Mouse (Mus musculus) embryo, embryonic 11 days (tissue): Measurements from ENCODE around the gene Hagh.
A peak's percentile ranks its signal among the peaks of the same experiment; 100 is the strongest.

Source experiments
- DNase-seq: peaks from one replicate; pipeline ENCODE4 v3.0.0-alpha.2; 2015

Hagh gene

DNA sequence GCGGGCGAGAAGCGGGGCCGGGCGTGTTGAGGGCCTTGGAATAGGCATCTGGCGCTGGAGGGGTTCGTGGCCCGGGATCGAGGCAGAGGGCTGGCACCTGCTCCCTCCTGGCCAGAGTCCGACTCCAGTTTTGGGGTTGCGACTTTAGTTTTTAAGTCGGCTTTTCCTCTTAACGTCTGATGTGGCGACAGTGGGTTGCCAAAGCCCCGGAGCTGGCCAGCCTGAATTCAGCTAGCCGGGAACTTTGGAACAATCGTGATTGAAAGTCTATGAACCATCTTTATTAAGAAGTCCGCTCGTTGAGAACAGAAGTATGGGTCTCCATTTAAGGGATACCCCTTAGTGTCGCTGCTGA lies 10.8 kb downstream of the Hagh start:
- no peak for DNase-seq

- no peak for DNase-seq
Measured at GRCm38 (mm10) chr17:24851381-24852125, 11.6 kb downstream of the Hagh start.

GRCm38 (mm10) chr17:24855838-24856464 lies 16.0 kb downstream of the Hagh start:
- DNase-seq = no peak

DNA sequence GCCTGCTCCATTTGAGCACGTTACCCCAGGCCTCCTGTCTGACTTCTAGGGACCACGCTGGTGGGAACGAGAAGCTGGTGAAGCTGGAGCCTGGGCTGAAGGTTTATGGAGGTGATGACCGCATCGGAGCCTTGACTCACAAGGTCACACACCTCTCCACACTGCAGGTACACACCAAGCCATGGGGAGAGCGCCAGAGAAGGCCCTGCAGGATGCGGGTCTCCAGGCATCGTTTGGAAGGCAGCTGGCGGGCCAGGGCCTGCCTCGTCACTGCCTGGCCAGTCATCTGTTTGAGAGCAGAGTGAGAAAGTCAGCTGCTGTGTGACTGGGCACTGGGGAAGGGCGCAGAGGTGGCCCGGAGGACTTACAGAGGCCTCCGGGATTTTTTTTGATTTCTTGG lies 16.6 kb downstream of the Hagh start:
- no peak for DNase-seq

DNA sequence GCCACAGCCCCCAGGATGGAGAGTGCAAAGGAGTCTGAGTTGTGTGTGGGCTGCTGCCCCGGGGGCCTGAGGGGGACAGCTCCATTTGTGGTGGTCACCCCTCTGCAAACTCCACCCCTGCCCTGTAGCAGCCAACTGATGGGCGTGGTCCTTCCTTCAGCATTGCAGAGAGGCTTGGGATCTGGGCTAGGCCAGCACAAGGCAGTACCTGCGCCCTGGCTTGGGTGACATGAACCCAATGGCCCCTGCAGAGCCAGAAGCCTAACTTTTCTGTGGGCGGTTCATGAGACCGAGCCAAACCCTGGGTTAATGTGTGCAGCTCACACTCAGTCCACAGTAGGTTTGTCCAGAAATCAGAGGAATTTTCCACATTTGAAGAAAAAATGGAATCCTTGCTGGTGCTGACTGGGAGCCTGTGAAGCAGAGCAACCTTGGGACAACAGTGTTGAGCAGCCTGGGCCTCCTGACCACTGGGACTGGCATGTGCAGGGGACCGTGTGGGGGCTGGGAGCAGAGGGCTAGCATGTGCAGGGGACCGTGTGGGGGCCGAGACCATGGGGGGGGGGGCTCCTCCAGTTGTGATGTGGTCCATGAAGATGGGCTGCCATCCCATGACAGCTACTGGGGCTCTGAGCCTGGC lies 18.0 kb downstream of the Hagh start:
- no peak for DNase-seq

GRCm38 (mm10) chr17:24858967-24859366 lies 19.0 kb downstream of the Hagh start:
- DNase-seq = no peak

DNA sequence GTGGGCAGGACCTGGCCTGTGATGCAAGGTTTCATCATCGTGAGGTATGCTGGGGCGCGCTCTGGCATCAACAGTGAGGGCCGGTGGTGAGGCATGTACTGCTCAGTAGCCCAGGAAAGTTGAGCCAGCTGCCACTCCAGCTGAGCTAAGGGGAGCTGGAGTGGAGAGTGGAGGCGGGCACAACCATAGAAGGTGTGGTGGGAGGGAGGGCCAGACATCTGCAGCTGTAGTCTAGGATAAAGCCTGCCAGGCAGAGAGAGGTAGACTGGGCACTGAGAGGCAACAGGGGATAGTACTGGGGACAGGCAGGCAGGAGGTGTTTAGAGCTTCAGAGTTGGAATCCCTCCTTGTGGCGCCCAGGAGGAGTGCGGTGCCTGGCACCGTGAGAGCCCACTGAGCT lies 20.1 kb downstream of the Hagh start:
- no peak for DNase-seq

- DNase-seq = no peak
Measured at GRCm38 (mm10) chr17:24861785-24862184, 21.8 kb downstream of the Hagh start.

DNA sequence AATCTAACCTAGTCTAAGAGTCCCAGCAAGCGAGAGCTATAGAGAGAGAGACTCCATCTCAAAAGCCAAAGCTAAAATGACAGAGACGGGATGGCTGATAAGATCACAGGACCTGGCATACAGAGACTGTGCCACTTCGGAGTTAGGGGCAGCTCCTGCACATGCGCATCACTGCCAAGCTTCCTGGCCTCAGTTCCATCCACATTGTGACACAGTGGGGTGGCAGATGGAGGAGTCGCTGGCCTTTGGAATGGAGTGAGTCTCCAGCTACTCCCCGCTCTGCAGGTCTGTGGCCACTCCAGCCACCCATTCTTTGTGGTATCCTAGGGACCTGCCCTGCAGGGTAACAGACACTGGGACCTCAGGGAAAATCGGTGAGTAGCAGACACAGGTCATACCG lies 25.8 kb downstream of the Hagh start, which contains the start of gene Igfals:
Gene Igfals (plus strand): TSS at position 222 of the 400 bp plus-strand sequence.
- no peak for DNase-seq

DNA sequence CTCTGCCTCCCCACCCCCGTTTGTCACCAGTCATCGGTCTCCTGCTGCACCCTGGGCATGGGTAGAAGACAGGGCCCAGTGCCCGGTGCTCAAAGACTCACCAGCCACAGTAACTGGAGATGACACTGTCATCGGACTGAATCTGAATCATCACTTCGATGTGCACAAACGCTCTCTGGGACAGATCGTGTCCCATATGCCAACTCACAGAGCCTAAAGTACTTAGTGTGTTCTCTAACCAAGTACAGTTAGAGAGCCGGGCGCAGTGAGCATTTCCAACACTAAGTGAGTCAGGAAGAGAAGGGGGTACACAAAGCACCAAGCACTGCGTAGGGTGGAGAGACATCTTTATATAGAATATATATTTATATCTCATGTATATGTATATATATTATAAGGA lies 28.0 kb downstream of the Hagh start:
- no peak for DNase-seq

- DNase-seq = no peak
Measured at GRCm38 (mm10) chr17:24873695-24874404, 33.9 kb downstream of the Hagh start.

DNA sequence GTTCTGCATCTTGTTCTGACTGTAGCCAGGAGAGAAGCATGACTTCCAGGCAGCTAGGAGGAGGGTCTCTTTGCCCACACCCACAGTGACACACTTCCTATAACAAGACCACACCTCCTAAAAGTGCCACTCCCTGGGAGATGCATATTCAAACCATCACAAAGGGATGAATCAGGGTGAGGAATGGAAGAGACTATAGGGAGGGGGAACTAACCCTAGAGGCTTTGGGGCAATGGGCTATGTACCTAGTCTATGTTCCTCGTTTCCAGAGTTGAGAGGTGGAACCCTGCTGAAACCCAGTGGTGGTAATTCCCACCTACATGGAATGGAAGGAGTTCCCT lies 34.4 kb downstream of the Hagh start:
- no peak for DNase-seq

DNA sequence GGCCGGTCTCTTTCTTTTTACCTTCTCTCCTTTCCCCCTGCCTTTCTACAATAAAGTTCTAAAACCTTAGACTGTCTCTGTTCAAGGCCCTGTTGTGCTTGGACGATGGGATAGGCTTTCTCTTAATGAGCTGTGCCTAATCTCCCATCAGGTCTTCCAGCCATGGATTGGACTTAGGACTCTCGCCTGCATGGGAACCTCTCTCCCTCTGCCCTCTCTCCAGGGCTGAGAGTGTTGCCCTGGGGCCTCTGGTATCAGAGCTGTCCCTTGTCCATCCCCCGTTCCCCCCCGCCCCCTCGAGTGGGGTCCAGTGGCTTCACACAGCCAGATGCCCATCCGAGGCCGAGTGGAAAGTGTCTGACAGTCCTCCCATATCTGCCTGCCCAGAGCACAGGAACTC lies 35.0 kb downstream of the Hagh start:
- DNase-seq = no peak

- no peak for DNase-seq
Measured at GRCm38 (mm10) chr17:24877336-24878116, 37.6 kb downstream of the Hagh start.

GRCm38 (mm10) chr17:24878117-24878397 lies 38.1 kb downstream of the Hagh start:
- peak; percentile 34 for DNase-seq

GRCm38 (mm10) chr17:24878531-24878930 lies 38.6 kb downstream of the Hagh start:
- DNase-seq = no peak

GRCm38 (mm10) chr17:24881738-24882440 lies 41.9 kb downstream of the Hagh start:
- DNase-seq = peak; percentile 68

DNA sequence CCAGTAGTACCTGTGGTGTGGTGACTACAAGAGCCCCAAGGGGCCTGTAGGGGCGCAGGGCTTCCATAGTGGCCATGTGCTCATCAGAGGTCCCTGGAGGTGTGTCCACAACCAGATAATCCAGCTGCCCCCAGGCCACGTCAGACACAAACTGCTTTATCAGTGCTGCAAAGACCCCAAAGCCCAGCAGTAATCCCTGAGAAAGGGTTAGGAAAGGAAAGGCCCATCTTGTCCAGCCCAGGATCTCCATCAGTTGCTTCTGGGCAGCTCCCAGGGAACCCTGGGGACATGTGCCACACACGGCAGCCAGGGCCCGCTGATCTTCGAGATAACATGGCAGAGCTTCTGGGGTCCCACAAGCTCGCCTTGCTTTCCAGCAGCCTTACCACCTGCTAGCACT lies 44.4 kb downstream of the Hagh start:
- DNase-seq = no peak

GRCm38 (mm10) chr17:24885356-24886133 lies 45.6 kb downstream of the Hagh start:
- no peak for DNase-seq

DNA sequence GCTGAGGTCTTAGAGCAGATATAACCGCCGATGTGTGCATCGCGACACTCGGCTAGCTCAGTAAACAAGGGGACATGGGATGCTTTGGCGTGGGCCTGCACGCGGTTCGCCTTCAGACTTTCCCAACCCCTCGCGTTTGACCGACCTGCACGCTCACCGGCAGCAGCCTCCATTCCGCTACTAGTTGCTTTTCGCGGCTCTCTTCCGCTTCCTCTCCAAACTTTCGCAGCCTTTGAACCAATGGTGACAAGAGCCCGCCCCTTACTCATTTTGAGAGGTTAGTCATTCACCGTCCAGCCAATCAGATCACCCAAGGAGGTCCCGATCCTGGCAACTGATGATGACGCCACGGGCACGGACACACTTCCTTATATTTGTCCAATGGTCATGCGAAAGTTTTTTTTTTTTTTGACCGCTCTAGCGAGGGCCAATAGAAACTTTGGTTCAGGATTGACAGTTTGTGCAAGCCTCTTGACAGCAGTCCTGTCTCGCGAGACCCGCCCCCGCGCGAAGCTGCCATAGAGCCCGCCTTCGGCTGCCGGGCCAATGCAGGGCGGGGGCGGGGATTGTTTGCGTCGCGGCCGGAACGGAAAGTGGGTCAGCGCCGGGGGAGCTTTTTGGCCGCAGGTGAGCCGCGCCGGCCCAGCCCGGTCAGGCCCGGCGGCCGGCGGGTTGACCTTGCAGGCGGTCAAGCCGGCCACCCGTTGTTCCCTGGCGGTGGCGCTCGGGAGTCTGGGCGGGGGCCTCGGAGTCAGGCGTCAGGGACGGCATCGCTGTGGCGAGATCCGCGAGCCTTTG lies 46.4 kb downstream of the Hagh start, which contains the start of the genes Nubp2 and Spsb3:
Gene Nubp2 (minus strand): TSS at position 216 of the 798 bp plus-strand sequence.
Gene Spsb3 (plus strand): TSS at position 510 of the 798 bp plus-strand sequence.
- DNase-seq = peak; percentile 99

GRCm38 (mm10) chr17:24886932-24887271 lies 47.0 kb downstream of the Hagh start:
- DNase-seq = no peak
